In the genomic region with DNA sequence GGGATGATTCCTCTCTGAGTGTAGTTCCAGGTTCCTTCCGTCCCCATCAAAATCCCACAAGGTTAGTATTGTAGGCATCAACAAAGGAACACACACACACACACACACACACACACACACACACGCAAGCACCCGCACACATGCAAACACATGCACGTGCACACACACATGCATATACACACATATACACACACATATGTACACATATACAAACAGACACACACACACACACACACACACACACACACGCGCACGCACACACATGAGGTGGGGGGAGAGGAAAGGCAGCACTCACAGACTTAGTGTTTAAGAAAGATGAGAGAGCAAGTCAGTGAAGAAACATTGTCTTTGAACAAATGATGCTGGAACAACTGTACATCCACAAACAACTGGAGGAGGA, we compare ENCODE assay signal across 10 mouse cellular contexts. TPM values are rescaled to one million over a fixed set of nuclear protein-coding genes. Genes with fewer than 3 reads are reported as not detected.
DNase-seq lines count a peak whose midpoint lies in the region; ATAC-seq and TF ChIP-seq lines count a peak whose summit lies in the region.
"Had no signal": no experiment of that assay in that cellular context is flagged by ENCODE, and none has a peak within 500 bp of the region (broad histone marks: within the 10 kb centered on the region; RNA-seq: fewer than 3 reads in every experiment).

No protein-coding gene starts in this region.

- H3K4me1 ChIP-seq in lung, embryonic 15.5 days, result no peaks in the 10 kb centered on the region
- H3K4me1 ChIP-seq in lung, adult 2 months (ENCODE audit: control insufficient read depth, insufficient read depth, low read length), result no peaks in the 10 kb centered on the region
- peaks cover 8% of the 10 kb centered on the region; the same call in 1 of the 2 replicates for H3K4me1 ChIP-seq in forebrain, embryonic 14.5 days (ENCODE audit: control insufficient read depth, insufficient read depth, low read length)
- H3K4me1 ChIP-seq in hindbrain, postnatal 0 days (ENCODE audit: insufficient read depth, low read length), result no peaks in the 10 kb centered on the region
- peaks cover 14% of the 10 kb centered on the region for H3K4me1 ChIP-seq in neural tube, embryonic 13.5 days (replicated peaks)

- H3K4me2 ChIP-seq in lung, embryonic 15.5 days, result peak overlapping the region; percentile 86
- peak overlapping the region; percentile 69 for H3K4me2 ChIP-seq in forebrain, embryonic 14.5 days (ENCODE audit: low read length)
- H3K4me2 ChIP-seq in hindbrain, postnatal 0 days (ENCODE audit: low read depth, low read length), result peak overlapping the region; percentile 72
- peak overlapping the region; percentile 63 for H3K4me2 ChIP-seq in neural tube, embryonic 13.5 days

- ATAC-seq in lung, embryonic 15.5 days (ENCODE audit: borderline replicate concordance, extremely low read depth, low FRiP score, low TSS enrichment), result no peak
- ATAC-seq in forebrain, embryonic 14.5 days, result no peak; the same call in 1 of the 2 replicates
- ATAC-seq in hindbrain, postnatal 0 days, result no peak
- peak; percentile 58 for ATAC-seq in neural tube, embryonic 13.5 days (ENCODE audit: low read depth)
- ATAC-seq: liver, embryonic 12.5 days had no signal

- no peak for DNase-seq in lung, adult 2 months
- peak; percentile 22 for DNase-seq in forebrain, embryonic 14.5 days (ENCODE audit: low spot score)
- no peak for DNase-seq in hindbrain, postnatal 0 days (ENCODE audit: low spot score)
- DNase-seq in layer of hippocampus, adult 18-20 months (ENCODE audit: low spot score in 2 of 2), result no peak
- no peak for DNase-seq in ovary, postnatal 14 days (ENCODE audit: low spot score)
- DNase-seq in adrenal gland, adult 8-10 months, result no peak
- DNase-seq: kidney, postnatal 36 days had no signal

- no peaks in the 10 kb centered on the region for H3K36me3 ChIP-seq in lung, embryonic 15.5 days
- no peaks in the 10 kb centered on the region for H3K36me3 ChIP-seq in forebrain, embryonic 14.5 days (ENCODE audit: control insufficient read depth, insufficient read depth, low read length)
- no peaks in the 10 kb centered on the region for H3K36me3 ChIP-seq in hindbrain, postnatal 0 days (ENCODE audit: insufficient read depth, low read length)
- H3K36me3 ChIP-seq in neural tube, embryonic 13.5 days, result no peaks in the 10 kb centered on the region
- H3K36me3 ChIP-seq: liver, embryonic 12.5 days had no signal

- H3K4me3 ChIP-seq in lung, embryonic 15.5 days, result no peak overlapping the region
- H3K4me3 ChIP-seq in lung, adult 2 months (replicated peaks; ENCODE audit: extremely low read depth, low read depth, low read length), result no peak overlapping the region
- peak overlapping the region; percentile 43; the same call in 1 of the 2 replicates for H3K4me3 ChIP-seq in forebrain, embryonic 14.5 days (ENCODE audit: low read depth, low read length)
- H3K4me3 ChIP-seq in hindbrain, postnatal 0 days (ENCODE audit: low read length), result peak overlapping the region; percentile 52
- H3K4me3 ChIP-seq in neural tube, embryonic 13.5 days, result peak overlapping the region; percentile 52

- WGBS in lung, embryonic 15.5 days, result 73% methylated on average over 7 of the region's 7 CpGs
- 85% methylated on average over 7 of the region's 7 CpGs for WGBS in lung, adult 2 months
- WGBS in forebrain, embryonic 14.5 days, result 80% methylated on average over 7 of the region's 7 CpGs
- 66% methylated on average over 7 of the region's 7 CpGs for WGBS in hindbrain, postnatal 0 days
- WGBS in neural tube, embryonic 13.5 days, result 84% methylated on average over 7 of the region's 7 CpGs

- H3K9ac ChIP-seq in lung, embryonic 15.5 days, result no peak overlapping the region
- H3K9ac ChIP-seq in forebrain, embryonic 14.5 days (ENCODE audit: low read length), result peak overlapping the region; percentile 76
- no peak overlapping the region for H3K9ac ChIP-seq in hindbrain, postnatal 0 days (replicated peaks; ENCODE audit: low read length)
- H3K9ac ChIP-seq in neural tube, embryonic 13.5 days, result peak overlapping the region; percentile 87

- no peak overlapping the region for H3K27ac ChIP-seq in lung, embryonic 15.5 days
- no peak overlapping the region for H3K27ac ChIP-seq in forebrain, embryonic 14.5 days (ENCODE audit: low read depth, low read length)
- H3K27ac ChIP-seq in hindbrain, postnatal 0 days, result no peak overlapping the region
- peak overlapping the region; percentile 95; the same call in 1 of the 2 replicates for H3K27ac ChIP-seq in neural tube, embryonic 13.5 days (replicated peaks)
- H3K27ac ChIP-seq: liver, embryonic 12.5 days had no signal

- no peak for TF ChIP-seq CTCF in lung, adult 2 months (IDR thresholded peaks at IDR 0.05; ENCODE audit: insufficient read depth, low read length)
- no peak for TF ChIP-seq CTCF in hindbrain, postnatal 0 days (IDR thresholded peaks at IDR 0.05; ENCODE audit: low read depth)

- no peaks in the 10 kb centered on the region for H3K27me3 ChIP-seq in lung, embryonic 15.5 days
- no peaks in the 10 kb centered on the region for H3K27me3 ChIP-seq in forebrain, embryonic 14.5 days (replicated peaks; ENCODE audit: control insufficient read depth, insufficient read depth, low read length)
- H3K27me3 ChIP-seq in hindbrain, postnatal 0 days (ENCODE audit: insufficient read depth, low read length), result no peaks in the 10 kb centered on the region
- no peaks in the 10 kb centered on the region for H3K27me3 ChIP-seq in neural tube, embryonic 13.5 days
- H3K27me3 ChIP-seq: liver, embryonic 12.5 days had no signal

- no peak for TF ChIP-seq POLR2A in lung, adult 2 months (IDR thresholded peaks at IDR 0.05; ENCODE audit: borderline replicate concordance, extremely low read depth, low read depth, low read length)

- no peaks in the 10 kb centered on the region for H3K9me3 ChIP-seq in lung, embryonic 15.5 days
- H3K9me3 ChIP-seq in forebrain, embryonic 14.5 days (replicated peaks; ENCODE audit: control insufficient read depth, low read length), result no peaks in the 10 kb centered on the region
- H3K9me3 ChIP-seq in hindbrain, postnatal 0 days (ENCODE audit: low read length), result no peaks in the 10 kb centered on the region
- H3K9me3 ChIP-seq in neural tube, embryonic 13.5 days, result no peaks in the 10 kb centered on the region; the same call in 1 of the 2 replicates

RNA-seq across cellular contexts. Expression of gene Kmt5b, which starts 23.9 kb away (rescaled TPM):
- polyA plus RNA-seq in lung, embryonic 15.5 days (2015; fragmentation: Nextera tagmentation; extraction: Ambion mirVana), result 25.9 and 31.8 TPM in 2 replicates
- polyA plus RNA-seq in lung, adult 2 months (2012; rRNA removed), result 19.6 and 23.7 TPM in 2 replicates
- 32.8 and 48.7 TPM in 2 replicates for polyA plus RNA-seq in forebrain, embryonic 14.5 days (2014; fragmentation: Nextera tagmentation; extraction: Ambion mirVana)
- total RNA-seq in hindbrain, postnatal 0 days (2014; rRNA removed), result 43.5 and 54.8 TPM in 2 replicates
- polyA plus RNA-seq in hindbrain, postnatal 0 days (2015; fragmentation: Nextera tagmentation; extraction: Ambion mirVana), result 32.8 and 35.0 TPM in 2 replicates
- 43.7 and 45.7 TPM in 2 replicates for polyA plus RNA-seq in neural tube, embryonic 13.5 days (2015; fragmentation: Nextera tagmentation; extraction: Ambion mirVana)
- total RNA-seq in layer of hippocampus, adult 18-20 months (2021), result 10 to 100 TPM; 50.1 to 51.6 TPM
- 10 to 100 TPM; 46.7 to 80.0 (median 62.7) TPM for total RNA-seq in adrenal gland, adult 8-10 months (2022)

RNA-seq across cellular contexts. Expression of gene 1810055G02Rik, which starts 35.3 kb away (rescaled TPM):
- 31.9 and 32.2 TPM in 2 replicates for polyA plus RNA-seq in lung, embryonic 15.5 days (2015; fragmentation: Nextera tagmentation; extraction: Ambion mirVana)
- polyA plus RNA-seq in lung, adult 2 months (2012; rRNA removed), result 36.3 and 41.4 TPM in 2 replicates
- 29.7 and 34.6 TPM in 2 replicates for polyA plus RNA-seq in forebrain, embryonic 14.5 days (2014; fragmentation: Nextera tagmentation; extraction: Ambion mirVana)
- total RNA-seq in hindbrain, postnatal 0 days (2014; rRNA removed), result 57.7 and 60.8 TPM in 2 replicates
- polyA plus RNA-seq in hindbrain, postnatal 0 days (2015; fragmentation: Nextera tagmentation; extraction: Ambion mirVana), result 33.3 and 37.2 TPM in 2 replicates
- 38.5 and 42.5 TPM in 2 replicates for polyA plus RNA-seq in neural tube, embryonic 13.5 days (2015; fragmentation: Nextera tagmentation; extraction: Ambion mirVana)
- 10 to 100 TPM; 23.4 to 24.3 TPM for total RNA-seq in layer of hippocampus, adult 18-20 months (2021)
- total RNA-seq in adrenal gland, adult 8-10 months (2022), result 10 to 100 TPM; 29.1 to 42.7 (median 32.1) TPM

RNA-seq across cellular contexts. Expression of gene Lrp5, which starts 57.0 kb away (rescaled TPM):
- polyA plus RNA-seq in lung, embryonic 15.5 days (2015; fragmentation: Nextera tagmentation; extraction: Ambion mirVana), result 7.7 TPM in 2 replicates
- polyA plus RNA-seq in lung, adult 2 months (2012; rRNA removed), result 85.8 and 87.8 TPM in 2 replicates
- polyA plus RNA-seq in forebrain, embryonic 14.5 days (2014; fragmentation: Nextera tagmentation; extraction: Ambion mirVana), result 1.8 and 2.1 TPM in 2 replicates
- total RNA-seq in hindbrain, postnatal 0 days (2014; rRNA removed), result 16.4 and 17.6 TPM in 2 replicates
- polyA plus RNA-seq in hindbrain, postnatal 0 days (2015; fragmentation: Nextera tagmentation; extraction: Ambion mirVana), result 0.69 and 1.1 TPM in 2 replicates
- polyA plus RNA-seq in neural tube, embryonic 13.5 days (2015; fragmentation: Nextera tagmentation; extraction: Ambion mirVana), result 1.6 and 1.9 TPM in 2 replicates
- 10 to 100 TPM in 1 of 2 experiments, 1 to 10 TPM in 1; 9.2 to 10.4 TPM for total RNA-seq in layer of hippocampus, adult 18-20 months (2021)
- total RNA-seq in adrenal gland, adult 8-10 months (2022), result 100 to 1,000 TPM in 3 of 4 experiments, 10 to 100 TPM in 1; 99.3 to 161 (median 120) TPM

Comparison
In these comparisons a context has a peak if more than half of its experiments do, and no peak if none do; other contexts are left out.
1. H3K4me3 ChIP-seq: peak in forebrain, embryonic 14.5 days (single experiment), hindbrain, postnatal 0 days (single experiment) and neural tube, embryonic 13.5 days (single experiment); none in lung, embryonic 15.5 days (single experiment) and lung, adult 2 months (single experiment).
2. H3K9ac ChIP-seq: peak in forebrain, embryonic 14.5 days (single experiment) and neural tube, embryonic 13.5 days (single experiment); none in lung, embryonic 15.5 days (single experiment) and hindbrain, postnatal 0 days (single experiment).
3. Peak in every context shown above with its lines, with median percentiles within 50 percentile points of each other: H3K4me2 ChIP-seq.